17 mouse cellular contexts compared by ENCODE assay signal in genomic region chr6:31521491-31522355, GRCm38 (mm10). TPM values are rescaled to one million over a fixed set of nuclear protein-coding genes. Genes with fewer than 3 reads are reported as not detected.
DNase-seq lines count a peak whose midpoint lies in the region; ATAC-seq and TF ChIP-seq lines count a peak whose summit lies in the region.
"Had no signal": no experiment of that assay in that cellular context is flagged by ENCODE, and none has a peak within 500 bp of the region (broad histone marks: within the 10 kb centered on the region; RNA-seq: fewer than 3 reads in every experiment).

No protein-coding gene starts in this region.

- no peak overlapping the region for H3K4me3 ChIP-seq in forebrain, embryonic 14.5 days (ENCODE audit: low read depth, low read length)
- no peak overlapping the region for H3K4me3 ChIP-seq in forebrain, embryonic 16.5 days (replicated peaks; ENCODE audit: low read length)
- no peak overlapping the region for H3K4me3 ChIP-seq in hindbrain, embryonic 16.5 days (ENCODE audit: low read length)
- no peak overlapping the region for H3K4me3 ChIP-seq in hindbrain, embryonic 12.5 days
- no peak overlapping the region for H3K4me3 ChIP-seq in liver, embryonic 12.5 days
- no peak overlapping the region for H3K4me3 ChIP-seq in liver, postnatal 0 days (ENCODE audit: low read depth, low read length)
- H3K4me3 ChIP-seq in neural tube, embryonic 13.5 days: no peak overlapping the region
- H3K4me3 ChIP-seq: embryonic facial prominence, embryonic 13.5 days; kidney, embryonic 15.5 days; limb, embryonic 13.5 days had no signal

- no peak for TF ChIP-seq CTCF in liver, postnatal 0 days (IDR thresholded peaks at IDR 0.05; ENCODE audit: low read depth)

- H3K4me2 ChIP-seq in forebrain, embryonic 14.5 days (ENCODE audit: low read length): no peak overlapping the region
- H3K4me2 ChIP-seq in forebrain, embryonic 16.5 days (ENCODE audit: low read length): no peak overlapping the region
- no peak overlapping the region for H3K4me2 ChIP-seq in hindbrain, embryonic 16.5 days (ENCODE audit: low read length)
- H3K4me2 ChIP-seq in hindbrain, embryonic 12.5 days (replicated peaks): no peak overlapping the region
- H3K4me2 ChIP-seq in liver, embryonic 12.5 days: no peak overlapping the region
- no peak overlapping the region for H3K4me2 ChIP-seq in liver, postnatal 0 days (ENCODE audit: low read depth, low read length)
- H3K4me2 ChIP-seq in neural tube, embryonic 13.5 days: no peak overlapping the region
- H3K4me2 ChIP-seq: embryonic facial prominence, embryonic 13.5 days; kidney, embryonic 15.5 days; limb, embryonic 13.5 days had no signal

- no peaks in the 10 kb centered on the region for H3K9me3 ChIP-seq in forebrain, embryonic 14.5 days (replicated peaks; ENCODE audit: control insufficient read depth, low read length)
- no peaks in the 10 kb centered on the region for H3K9me3 ChIP-seq in forebrain, embryonic 16.5 days (ENCODE audit: control insufficient read depth, low read length)
- H3K9me3 ChIP-seq in hindbrain, embryonic 16.5 days (ENCODE audit: control insufficient read depth, low read length): no peaks in the 10 kb centered on the region
- no peaks in the 10 kb centered on the region for H3K9me3 ChIP-seq in hindbrain, embryonic 12.5 days (replicated peaks)
- no peaks in the 10 kb centered on the region for H3K9me3 ChIP-seq in liver, embryonic 12.5 days (replicated peaks)
- H3K9me3 ChIP-seq in liver, postnatal 0 days (ENCODE audit: low read length): no peaks in the 10 kb centered on the region
- no peaks in the 10 kb centered on the region for H3K9me3 ChIP-seq in neural tube, embryonic 13.5 days
- H3K9me3 ChIP-seq: embryonic facial prominence, embryonic 13.5 days; G1E; kidney, embryonic 15.5 days; limb, embryonic 13.5 days had no signal

- no peak for ATAC-seq in forebrain, embryonic 14.5 days
- no peak for ATAC-seq in forebrain, embryonic 16.5 days
- no peak for ATAC-seq in hindbrain, embryonic 16.5 days
- ATAC-seq in hindbrain, embryonic 12.5 days (ENCODE audit: low FRiP score): no peak
- no peak for ATAC-seq in liver, embryonic 12.5 days
- ATAC-seq in liver, postnatal 0 days: no peak
- ATAC-seq in neural tube, embryonic 13.5 days (ENCODE audit: low read depth): no peak

- peaks cover 49% of the 10 kb centered on the region for H3K36me3 ChIP-seq in forebrain, embryonic 14.5 days (ENCODE audit: control insufficient read depth, insufficient read depth, low read length)
- no peaks in the 10 kb centered on the region for H3K36me3 ChIP-seq in forebrain, embryonic 16.5 days (ENCODE audit: control insufficient read depth, insufficient read depth)
- H3K36me3 ChIP-seq in hindbrain, embryonic 16.5 days (ENCODE audit: control insufficient read depth, insufficient read depth, low read length): peaks cover 8% of the 10 kb centered on the region; the same call in 1 of the 2 replicates
- peaks cover 30% of the 10 kb centered on the region for H3K36me3 ChIP-seq in hindbrain, embryonic 12.5 days
- H3K36me3 ChIP-seq in liver, embryonic 12.5 days: peaks cover 76% of the 10 kb centered on the region
- H3K36me3 ChIP-seq in liver, postnatal 0 days (replicated peaks; ENCODE audit: insufficient read depth, low read length): no peaks in the 10 kb centered on the region; the same call in 1 of the 2 replicates
- H3K36me3 ChIP-seq in neural tube, embryonic 13.5 days: peaks cover 52% of the 10 kb centered on the region

- no peak for DNase-seq in forebrain, embryonic 14.5 days (ENCODE audit: low spot score)
- no peak for DNase-seq in liver, postnatal 0 days
- no peak for DNase-seq in neural tube, embryonic 10.5 days (ENCODE audit: extremely low spot score, low spot score)
- DNase-seq: adrenal gland, postnatal 36 days; cerebellum, adult 11-12 months; kidney, postnatal 4 days; right cerebral cortex, adult 18-20 months had no signal

- H3K27me3 ChIP-seq in forebrain, embryonic 14.5 days (replicated peaks; ENCODE audit: control insufficient read depth, insufficient read depth, low read length): no peaks in the 10 kb centered on the region
- H3K27me3 ChIP-seq in forebrain, embryonic 16.5 days (replicated peaks; ENCODE audit: control insufficient read depth, insufficient read depth, low read length): no peaks in the 10 kb centered on the region
- no peaks in the 10 kb centered on the region for H3K27me3 ChIP-seq in hindbrain, embryonic 16.5 days (replicated peaks; ENCODE audit: control insufficient read depth, insufficient read depth, low read length)
- H3K27me3 ChIP-seq in hindbrain, embryonic 12.5 days: no peaks in the 10 kb centered on the region
- no peaks in the 10 kb centered on the region for H3K27me3 ChIP-seq in liver, embryonic 12.5 days (replicated peaks)
- H3K27me3 ChIP-seq in liver, postnatal 0 days (ENCODE audit: insufficient read depth, low read length): no peaks in the 10 kb centered on the region
- no peaks in the 10 kb centered on the region for H3K27me3 ChIP-seq in neural tube, embryonic 13.5 days
- H3K27me3 ChIP-seq: embryonic facial prominence, embryonic 13.5 days; kidney, embryonic 15.5 days; limb, embryonic 13.5 days had no signal

- H3K9ac ChIP-seq in forebrain, embryonic 14.5 days (ENCODE audit: low read length): 0 out of 2 replicates have a peak overlapping the region, but pooled peaks have one; percentile 13
- H3K9ac ChIP-seq in forebrain, embryonic 16.5 days (replicated peaks; ENCODE audit: low read depth, low read length): no peak overlapping the region
- H3K9ac ChIP-seq in hindbrain, embryonic 16.5 days (ENCODE audit: low read depth, low read length): no peak overlapping the region
- H3K9ac ChIP-seq in hindbrain, embryonic 12.5 days: no peak overlapping the region
- H3K9ac ChIP-seq in liver, embryonic 12.5 days: no peak overlapping the region
- no peak overlapping the region for H3K9ac ChIP-seq in liver, postnatal 0 days (replicated peaks)
- no peak overlapping the region for H3K9ac ChIP-seq in neural tube, embryonic 13.5 days
- H3K9ac ChIP-seq: embryonic facial prominence, embryonic 13.5 days; kidney, embryonic 15.5 days; limb, embryonic 13.5 days had no signal

- no peak for TF ChIP-seq EP300 in liver, postnatal 0 days (IDR thresholded peaks at IDR 0.05; ENCODE audit: low read depth)

- no peak overlapping the region for H3K27ac ChIP-seq in forebrain, embryonic 14.5 days (ENCODE audit: low read depth, low read length)
- H3K27ac ChIP-seq in forebrain, embryonic 16.5 days (ENCODE audit: low read length): no peak overlapping the region
- peak overlapping the region; percentile 29; the same call in 1 of the 2 replicates for H3K27ac ChIP-seq in hindbrain, embryonic 16.5 days (ENCODE audit: low read depth, low read length)
- H3K27ac ChIP-seq in hindbrain, embryonic 12.5 days: no peak overlapping the region
- H3K27ac ChIP-seq in liver, embryonic 12.5 days: peak overlapping the region; percentile 10; the same call in 1 of the 2 replicates
- H3K27ac ChIP-seq in liver, postnatal 0 days (ENCODE audit: low read depth): no peak overlapping the region
- peak overlapping the region; percentile 42 for H3K27ac ChIP-seq in neural tube, embryonic 13.5 days (replicated peaks)
- H3K27ac ChIP-seq: embryonic facial prominence, embryonic 13.5 days; kidney, embryonic 15.5 days; limb, embryonic 13.5 days; stomach, postnatal 0 days had no signal

- no peaks in the 10 kb centered on the region for H3K4me1 ChIP-seq in forebrain, embryonic 14.5 days (ENCODE audit: control insufficient read depth, insufficient read depth, low read length)
- H3K4me1 ChIP-seq in forebrain, embryonic 16.5 days (replicated peaks; ENCODE audit: control insufficient read depth, insufficient read depth, low read length): peaks cover 5% of the 10 kb centered on the region
- peaks cover 14% of the 10 kb centered on the region for H3K4me1 ChIP-seq in hindbrain, embryonic 16.5 days (ENCODE audit: control insufficient read depth, insufficient read depth, low read depth, low read length)
- H3K4me1 ChIP-seq in hindbrain, embryonic 12.5 days: peaks cover 9% of the 10 kb centered on the region; the same call in 1 of the 2 replicates
- H3K4me1 ChIP-seq in liver, embryonic 12.5 days: peaks cover 45% of the 10 kb centered on the region
- peaks cover 23% of the 10 kb centered on the region for H3K4me1 ChIP-seq in liver, postnatal 0 days (ENCODE audit: insufficient read depth)
- H3K4me1 ChIP-seq in neural tube, embryonic 13.5 days (replicated peaks): peaks cover 10% of the 10 kb centered on the region
- H3K4me1 ChIP-seq: kidney, embryonic 15.5 days had no signal

- WGBS in forebrain, embryonic 14.5 days: 87% methylated on average over 8 of the region's 8 CpGs
- WGBS in forebrain, embryonic 16.5 days: 77% methylated on average over 8 of the region's 8 CpGs
- WGBS in hindbrain, embryonic 16.5 days: 74% methylated on average over 8 of the region's 8 CpGs
- 93% methylated on average over 8 of the region's 8 CpGs for WGBS in hindbrain, embryonic 12.5 days
- WGBS in liver, embryonic 12.5 days (ENCODE audit: insufficient replicate concordance): 78% methylated on average over 8 of the region's 8 CpGs
- WGBS in liver, postnatal 0 days (ENCODE audit: insufficient replicate concordance): 84% methylated on average over 8 of the region's 8 CpGs
- 82% methylated on average over 8 of the region's 8 CpGs for WGBS in neural tube, embryonic 13.5 days

RNA-seq across cellular contexts. Expression of gene Podxl, which starts 42.1 kb away (rescaled TPM):
- polyA plus RNA-seq in forebrain, embryonic 14.5 days (2014; fragmentation: Nextera tagmentation; extraction: Ambion mirVana): 9.3 and 10.7 TPM in 2 replicates
- polyA plus RNA-seq in forebrain, embryonic 16.5 days (2015; fragmentation: Nextera tagmentation; extraction: Ambion mirVana): 11.4 and 12.5 TPM in 2 replicates
- 8.3 and 11.3 TPM in 2 replicates for polyA plus RNA-seq in hindbrain, embryonic 16.5 days (2015; fragmentation: Nextera tagmentation; extraction: Ambion mirVana)
- 15.6 and 15.7 TPM in 2 replicates for polyA plus RNA-seq in hindbrain, embryonic 12.5 days (2016; fragmentation: Nextera tagmentation; extraction: Ambion mirVana)
- polyA plus RNA-seq in liver, embryonic 12.5 days (2016; fragmentation: Nextera tagmentation; extraction: Ambion mirVana): 23.0 and 24.5 TPM in 2 replicates
- 1.5 and 2.8 TPM in 2 replicates for polyA plus RNA-seq in liver, postnatal 0 days (2015; fragmentation: Nextera tagmentation; extraction: Ambion mirVana)
- 14.8 and 15.3 TPM in 2 replicates for polyA plus RNA-seq in neural tube, embryonic 13.5 days (2015; fragmentation: Nextera tagmentation; extraction: Ambion mirVana)

Comparison
In these comparisons a context has a peak if more than half of its experiments do, and no peak if none do; other contexts are left out.
1. H3K27ac ChIP-seq: peak in hindbrain, embryonic 16.5 days (single experiment), liver, embryonic 12.5 days (single experiment) and neural tube, embryonic 13.5 days (single experiment); none in forebrain, embryonic 14.5 days (single experiment), forebrain, embryonic 16.5 days (single experiment), hindbrain, embryonic 12.5 days (single experiment) and liver, postnatal 0 days (single experiment).